Mouse (Mus musculus) brain, adult 2 months (tissue): ENCODE results near the gene Unc5b.
"Not testable (repeated sequence)": the region's sequence is repeated elsewhere in the genome, so short reads cannot be mapped to it uniquely, and the experiment has no call there.

Experiments
- DNase-seq: peaks from one replicate; pipeline ENCODE4 v3.0.0; 2011; ENCODE audit warnings: low read depth, low spot score

Gene Unc5b

DNA sequence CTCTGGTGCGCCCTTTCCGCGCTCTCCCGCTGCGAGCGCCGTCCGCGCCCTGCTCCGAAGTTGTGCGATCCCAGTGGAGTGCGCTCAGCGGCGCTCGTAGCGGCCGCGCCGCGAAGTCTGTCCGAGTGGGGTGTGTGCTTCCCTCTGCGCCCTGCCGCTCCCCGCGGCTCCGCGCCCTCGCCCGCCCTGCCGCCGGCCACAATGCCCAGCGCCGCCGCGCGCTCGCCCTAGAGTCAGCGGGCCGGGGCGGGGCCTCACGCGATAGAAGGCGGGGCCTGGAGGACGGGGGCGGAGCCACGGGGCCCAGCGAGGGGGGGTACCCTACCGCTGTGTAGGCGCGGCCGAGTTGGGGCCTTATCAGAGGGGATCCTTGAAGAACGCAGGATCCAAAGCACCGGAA is at the start of gene Unc5b:
Gene Unc5b (minus strand): TSS at position 203 of the 400 bp plus-strand sequence.
- DNase-seq = peak; percentile 93

DNA sequence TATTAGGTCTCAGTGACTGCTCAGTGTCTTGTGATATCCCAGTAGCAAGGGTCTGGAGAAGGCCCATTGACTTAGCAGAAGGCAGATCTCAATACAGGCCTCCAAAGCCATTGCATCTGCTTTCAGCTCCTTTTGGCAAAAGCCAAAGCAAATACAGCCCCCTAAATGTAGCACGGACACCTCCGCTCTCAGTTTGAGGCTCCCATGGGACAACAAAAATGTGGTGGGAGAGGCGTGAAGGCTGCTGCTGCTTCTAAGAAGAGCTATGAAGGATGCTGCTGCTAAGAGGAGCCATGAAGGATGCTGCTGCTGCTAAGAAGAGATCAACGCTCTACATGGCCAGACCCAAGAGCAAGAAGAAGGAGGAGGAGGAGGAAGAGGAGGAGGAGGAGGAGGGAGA is 48.4 kb upstream of the Unc5b start:
- DNase-seq = peak; percentile 51

GRCm38 (mm10) chr10:60877075-60877474 is 45.7 kb upstream of the Unc5b start:
- no peak for DNase-seq

GRCm38 (mm10) chr10:60875011-60875410 is 43.6 kb upstream of the Unc5b start:
- no peak for DNase-seq

DNA sequence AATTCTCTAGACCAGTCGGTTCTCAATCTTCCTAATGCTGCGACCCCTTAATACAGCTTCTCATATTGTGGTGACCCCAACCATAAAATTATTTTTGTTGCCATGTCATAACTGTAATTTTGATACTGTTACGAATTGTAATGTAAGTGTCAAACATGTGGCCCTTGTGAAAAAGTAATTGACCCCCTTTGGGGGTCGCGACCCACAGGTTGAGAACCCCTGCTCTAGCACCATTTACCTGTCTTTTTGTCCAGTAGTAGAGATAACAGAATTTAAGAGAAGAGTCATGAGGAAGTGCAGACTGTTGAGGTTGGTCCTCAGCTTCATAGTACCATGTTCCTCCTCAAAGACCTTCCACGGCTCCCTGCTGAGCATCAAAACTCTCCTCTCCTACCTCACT is 31.9 kb upstream of the Unc5b start:
- no peak for DNase-seq

DNA sequence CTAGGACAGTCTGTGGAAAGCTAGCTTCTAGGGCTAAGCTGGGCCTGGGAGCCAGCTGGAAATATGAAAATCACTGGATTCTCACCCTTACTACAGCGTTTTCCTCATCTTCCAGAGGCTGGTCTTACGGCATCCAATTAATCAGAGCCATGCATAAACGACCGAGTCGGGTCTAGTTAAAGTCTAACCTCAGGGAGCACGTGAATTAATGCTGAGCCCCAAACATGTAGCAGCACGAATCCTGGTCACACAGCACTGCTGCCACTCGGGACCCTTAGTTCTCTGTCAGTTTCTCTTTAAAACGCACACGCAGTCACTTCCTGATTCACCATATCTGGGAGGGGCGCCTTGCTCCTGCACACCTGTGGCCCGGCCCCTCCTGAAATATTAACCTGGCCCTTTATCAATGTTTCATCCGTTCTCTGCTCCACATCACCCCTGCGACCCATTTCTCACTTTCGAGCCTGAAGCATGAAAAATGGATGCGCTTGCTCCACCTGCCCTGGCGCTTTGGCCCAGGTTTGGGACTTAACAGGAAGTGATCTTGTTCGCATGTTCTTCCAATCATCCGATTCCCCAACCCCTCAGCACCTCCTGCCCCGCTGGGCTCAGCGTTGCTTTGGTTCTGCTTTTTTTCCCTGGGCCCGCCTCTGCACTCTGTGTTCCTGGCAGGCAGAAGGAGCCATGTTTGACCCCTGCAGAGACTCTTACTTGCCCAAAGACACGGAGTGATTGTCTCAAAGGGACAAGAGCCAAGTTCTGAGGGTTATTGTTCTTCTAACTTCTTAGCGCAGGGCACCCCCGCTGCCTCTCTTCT is 31.3 kb upstream of the Unc5b start:
- DNase-seq = no peak

GRCm38 (mm10) chr10:60845271-60845670 is 13.9 kb upstream of the Unc5b start:
- not testable (repeated sequence) for DNase-seq

GRCm38 (mm10) chr10:60838816-60839215 is 7.4 kb upstream of the Unc5b start:
- DNase-seq = no peak

DNA sequence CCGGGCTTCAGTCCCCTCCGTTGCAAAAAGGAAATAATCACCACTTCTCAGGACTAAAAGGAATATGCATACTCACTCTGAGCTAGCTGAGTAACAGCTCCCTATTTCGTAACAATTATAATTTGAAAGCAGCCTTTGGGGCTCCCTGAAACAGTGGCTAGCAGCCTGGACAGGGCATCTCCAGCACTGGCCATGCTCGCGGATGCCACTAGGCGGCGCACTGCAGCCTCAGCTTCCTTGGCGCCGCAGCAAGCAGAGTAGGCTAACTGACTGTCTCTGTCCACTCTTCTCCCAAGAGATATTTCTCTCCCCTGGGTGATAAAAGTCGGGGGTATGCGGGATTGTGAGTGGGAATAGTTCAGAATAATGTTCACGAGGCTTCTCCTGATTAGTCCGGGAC is 3.6 kb upstream of the Unc5b start:
- DNase-seq = peak; percentile 81

- no peak for DNase-seq
Measured at GRCm38 (mm10) chr10:60832664-60833173, 1.3 kb upstream of the Unc5b start.

GRCm38 (mm10) chr10:60830556-60831350 is 628 bp downstream of the Unc5b start:
- peak; percentile 54 for DNase-seq

DNA sequence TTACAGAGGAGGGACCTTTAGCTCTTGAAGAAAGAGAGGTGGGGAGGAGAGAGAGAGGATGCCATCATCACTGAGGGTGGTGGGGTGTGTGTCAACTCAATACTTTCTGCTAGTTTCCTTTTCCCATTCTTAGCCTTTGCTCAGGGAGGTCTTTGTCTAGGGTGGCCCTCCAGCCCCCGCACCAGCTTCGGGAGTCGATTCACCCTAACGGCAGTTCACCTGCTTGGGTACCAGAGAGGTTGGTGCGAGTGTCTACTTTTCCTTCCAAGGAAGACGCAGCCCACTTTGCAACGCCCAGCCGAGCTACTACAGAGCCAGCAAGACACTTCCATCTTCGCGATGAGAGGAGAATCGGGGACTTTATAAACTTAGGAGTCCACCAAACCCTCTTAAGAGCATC is 1.4 kb downstream of the Unc5b start:
- no peak for DNase-seq

- DNase-seq = no peak
Measured at GRCm38 (mm10) chr10:60829071-60829470, 2.3 kb downstream of the Unc5b start.

DNA sequence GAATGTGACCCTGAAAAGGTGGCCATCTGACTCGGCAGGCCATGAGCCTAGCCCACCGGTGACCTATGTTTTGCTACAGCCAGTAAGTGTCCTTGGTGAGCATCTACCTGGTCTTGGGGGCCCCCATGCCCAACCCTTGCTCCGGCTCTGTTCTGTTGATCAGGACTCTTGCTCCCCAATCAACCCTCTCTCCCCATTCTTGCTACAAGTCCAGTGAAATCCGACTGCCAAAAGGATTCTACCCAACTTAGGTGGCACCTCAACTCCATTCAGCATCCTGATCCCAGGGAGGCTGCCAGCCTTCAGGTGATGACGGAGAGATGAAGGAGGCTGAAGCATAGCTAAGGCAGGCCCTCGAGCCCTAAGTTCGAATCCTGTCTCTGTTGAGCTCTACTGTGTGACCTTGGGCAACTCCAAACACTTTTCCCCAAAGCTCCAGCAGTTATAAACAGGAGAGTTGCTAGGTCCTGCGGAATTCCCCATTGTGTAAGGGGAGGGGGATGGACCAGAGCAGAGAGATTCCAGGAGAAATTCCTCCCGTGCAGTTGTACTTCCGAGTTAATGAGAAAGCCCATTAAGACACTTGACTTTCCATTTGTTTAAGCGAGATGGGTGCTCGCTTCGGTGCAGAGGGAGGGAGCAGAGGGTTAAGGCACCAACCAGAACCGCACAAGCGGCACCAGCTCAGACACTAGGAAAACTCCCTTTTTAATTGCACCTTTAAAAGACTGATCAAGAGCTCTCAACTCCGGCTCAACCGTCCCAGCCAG is 3.3 kb downstream of the Unc5b start:
- no peak for DNase-seq

- peak; percentile 91 for DNase-seq
Measured at GRCm38 (mm10) chr10:60827266-60827665, 4.1 kb downstream of the Unc5b start.

GRCm38 (mm10) chr10:60826461-60827237 is 4.7 kb downstream of the Unc5b start:
- peak; percentile 70 for DNase-seq

GRCm38 (mm10) chr10:60825955-60826354 is 5.4 kb downstream of the Unc5b start:
- DNase-seq = no peak

- DNase-seq = no peak
Measured at GRCm38 (mm10) chr10:60823744-60824143, 7.6 kb downstream of the Unc5b start.

DNA sequence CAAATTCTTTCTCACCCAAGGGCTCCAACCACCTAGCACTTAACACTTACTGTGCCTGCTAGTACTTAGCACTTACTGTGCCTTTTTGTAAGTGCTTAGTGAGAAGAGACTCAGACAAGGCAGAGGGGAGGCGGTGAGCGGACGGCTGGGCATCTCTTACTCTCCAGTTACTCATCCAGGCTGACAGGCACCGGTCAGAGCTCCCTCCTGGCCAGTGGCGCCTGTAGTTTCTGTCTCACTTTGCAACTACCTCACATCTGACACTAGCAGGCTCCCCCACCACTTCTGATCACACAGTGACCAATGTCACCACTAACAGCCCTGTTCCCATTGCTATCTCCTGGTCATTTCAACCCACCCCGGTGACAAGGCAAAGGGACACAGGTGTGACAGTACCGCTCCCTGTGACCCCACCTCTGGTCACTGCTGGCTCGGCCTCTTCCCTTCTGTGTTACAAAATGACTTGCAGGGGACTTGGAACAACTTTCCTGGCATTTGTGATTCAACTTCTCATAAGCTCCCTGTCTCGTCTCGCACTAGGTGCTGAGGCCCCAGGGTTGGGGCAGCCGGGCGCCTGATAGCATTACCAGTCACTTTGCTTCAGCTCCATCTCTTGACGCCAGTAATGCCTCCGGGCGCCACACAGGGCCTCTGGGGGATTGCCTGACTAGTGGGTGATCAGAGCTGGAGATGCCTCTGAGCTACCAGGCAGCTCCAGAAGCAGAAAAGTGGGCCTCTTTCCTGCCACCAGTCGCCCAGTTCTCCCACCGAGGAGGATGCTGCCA is 8.5 kb downstream of the Unc5b start:
- DNase-seq = no peak

DNA sequence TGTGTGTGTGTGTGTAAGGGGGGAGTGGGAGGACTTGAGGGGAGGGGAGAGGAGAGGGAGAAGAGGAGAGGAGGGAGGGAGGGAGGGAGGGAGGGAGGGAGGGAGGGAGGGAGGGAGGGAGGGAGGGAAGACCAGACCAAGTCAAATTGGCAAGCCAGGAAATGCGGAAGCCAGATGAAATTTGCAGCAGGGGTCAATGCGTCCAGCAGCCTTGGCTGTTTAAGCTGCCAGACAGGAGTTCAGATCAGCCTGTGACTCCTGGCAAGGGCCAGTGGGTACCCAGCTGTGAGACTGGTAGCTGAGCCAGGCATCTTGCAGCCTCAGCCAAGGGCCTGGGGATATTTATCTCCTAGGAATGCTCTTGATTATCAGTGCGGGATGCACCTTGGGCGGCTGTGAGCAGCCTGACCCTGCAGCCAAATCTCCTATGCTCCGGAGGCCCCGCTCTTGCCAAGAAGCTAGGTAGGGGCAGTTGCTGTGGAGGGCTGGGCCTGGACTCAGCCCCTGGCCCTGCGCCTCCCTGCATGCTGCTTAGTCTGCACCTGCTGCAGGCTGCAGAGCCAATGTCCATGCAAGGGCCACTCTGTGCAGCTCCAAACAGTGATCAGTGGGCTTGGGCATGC is 9.5 kb downstream of the Unc5b start:
- peak; percentile 93 for DNase-seq
